Mouse (Mus musculus) MEL (cell line): ENCODE results near the gene Cfap43. TPM values are rescaled to one million over a fixed set of nuclear protein-coding genes. Genes with fewer than 3 reads are reported as not detected.

ENCODE experiments used
- DNase-seq: peaks from one replicate; pipeline ENCODE4 v3.0.0; 2011; ENCODE audit warnings: low read depth, low spot score
- H3K27ac ChIP-seq: 2 replicates; pipeline ENCODE4 v1.5.1; 2012; ENCODE audit warnings: low read depth, mild to moderate bottlenecking, control low read depth, low read length, moderate library complexity; ENCODE audit not compliant: control insufficient read depth
- H3K27me3 ChIP-seq, 2 experiments: fragments of 150-350 bp in 1 of 2; sonication (generic) in 1 of 2; 2 replicates each; pipeline ENCODE4 v1.6.1; 2012; ENCODE audit warnings: low read length in 2 of 2, mild to moderate bottlenecking in 2 of 2, improper control_type of control experiment in 1 of 2, moderate library complexity in 1 of 2; ENCODE audit not compliant: insufficient read depth in 2 of 2, control insufficient read depth in 1 of 2
- H3K36me3 ChIP-seq, 2 experiments: 2 replicates each; pipeline ENCODE4 v1.6.1; 2012 to 2014; ENCODE audit warnings: low read length in 2 of 2, improper control_type of control experiment in 1 of 2, inconsistent platforms in 1 of 2, mild to moderate bottlenecking in 1 of 2; ENCODE audit not compliant: insufficient read depth in 2 of 2, control insufficient read depth in 1 of 2
- H3K4me1 ChIP-seq, 2 experiments: fragments of 150-350 bp in 1 of 2; sonication (generic) in 1 of 2; 2 replicates each; pipeline ENCODE4 v1.6.1; 2012; ENCODE audit warnings: low read length in 2 of 2, improper control_type of control experiment in 1 of 2, mild to moderate bottlenecking in 1 of 2; ENCODE audit not compliant: insufficient read depth in 2 of 2, control insufficient read depth in 1 of 2
- H3K4me3 ChIP-seq, 2 experiments: fragments of 150-350 bp in 1 of 2; sonication (generic) in 1 of 2; 2 replicates each; pipeline ENCODE4 v1.5.1; 2012; ENCODE audit warnings: low read depth in 2 of 2, low read length in 2 of 2, mild to moderate bottlenecking in 2 of 2, moderate library complexity in 2 of 2, control low read depth in 1 of 2, improper control_type of control experiment in 1 of 2; ENCODE audit not compliant: control insufficient read depth in 1 of 2, insufficient read depth in 1 of 2
- H3K79me2 ChIP-seq: 2 replicates; pipeline ENCODE4 v1.6.1; 2012; ENCODE audit warnings: mild to moderate bottlenecking, low read length, moderate library complexity; ENCODE audit not compliant: control insufficient read depth, poor library complexity, insufficient read depth
- H3K9ac ChIP-seq: 2 replicates; pipeline ENCODE4 v1.6.1; 2012; ENCODE audit warnings: low read depth, mild to moderate bottlenecking, control low read depth, low read length, moderate library complexity; ENCODE audit not compliant: control insufficient read depth, poor library complexity, severe bottlenecking
- H3K9me3 ChIP-seq: fragments of 150-350 bp; sonication (generic); replicated peaks from 2 replicates; pipeline ENCODE4 v1.6.1; 2012; ENCODE audit warnings: mild to moderate bottlenecking, low read length, improper control_type of control experiment, moderate library complexity; ENCODE audit not compliant: insufficient read depth
- CTCF ChIP-seq, 3 experiments: IDR thresholded peaks in 2 of 3; conservative IDR thresholded peaks in 1 of 3; 2 replicates each; pipeline ENCODE4 v1.5.1; 2011 to 2012; ENCODE audit warnings: low read length in 3 of 3, low read depth in 2 of 3, mild to moderate bottlenecking in 2 of 3, improper control_type of control experiment in 1 of 3, inconsistent platforms in 1 of 3, mixed read lengths in 1 of 3, moderate library complexity in 1 of 3; ENCODE audit not compliant: control insufficient read depth in 1 of 3, insufficient read depth in 1 of 3, poor library complexity in 1 of 3, severe bottlenecking in 1 of 3
- ELF1 ChIP-seq: IDR thresholded peaks from 2 replicates; pipeline ENCODE4 v1.6.1; 2014; ENCODE audit warnings: low read depth, mild to moderate bottlenecking, inconsistent platforms, low read length, improper control_type of control experiment, moderate library complexity
- GATA1 ChIP-seq: IDR thresholded peaks from 2 replicates; pipeline ENCODE4 v1.6.1; 2011; ENCODE audit warnings: low read depth, low read length, improper control_type of control experiment
- JUND ChIP-seq: IDR thresholded peaks from 2 replicates; pipeline ENCODE4 v1.6.1; 2011; ENCODE audit warnings: low read depth, mild to moderate bottlenecking, improper control_type of control experiment, low read length
- MAZ ChIP-seq: IDR thresholded peaks from 2 replicates; pipeline ENCODE4 v1.6.1; 2012; ENCODE audit warnings: low read depth, mild to moderate bottlenecking, inconsistent platforms, low read length, improper control_type of control experiment
- POLR2A ChIP-seq, 2 experiments: IDR thresholded peaks; 2 replicates each; pipeline ENCODE4 v1.6.1; 2011 to 2012; ENCODE audit warnings: low read length in 2 of 2, mild to moderate bottlenecking in 2 of 2, control low read depth in 1 of 2, improper control_type of control experiment in 1 of 2, low read depth in 1 of 2, moderate library complexity in 1 of 2; ENCODE audit not compliant: control insufficient read depth in 1 of 2, insufficient read depth in 1 of 2, poor library complexity in 1 of 2
- RAD21 ChIP-seq: IDR thresholded peaks from 2 replicates; pipeline ENCODE4 v1.6.1; 2011; ENCODE audit warnings: mild to moderate bottlenecking, low read depth, low read length, improper control_type of control experiment
- SIN3A ChIP-seq: IDR thresholded peaks from 2 replicates; pipeline ENCODE4 v1.6.1; 2012; ENCODE audit warnings: low read length, improper control_type of control experiment, inconsistent platforms
- SMC3 ChIP-seq: IDR thresholded peaks from 2 replicates; pipeline ENCODE4 v1.6.1; 2011; ENCODE audit warnings: low read depth, low read length, improper control_type of control experiment
- TCF12 ChIP-seq: IDR thresholded peaks from 2 replicates; pipeline ENCODE4 v1.6.1; 2014; ENCODE audit warnings: low read depth, mild to moderate bottlenecking, inconsistent platforms, low read length, improper control_type of control experiment, moderate library complexity
- ZC3H11A ChIP-seq: IDR thresholded peaks from 2 replicates; pipeline ENCODE4 v1.6.1; 2012; ENCODE audit warnings: low read depth, mild to moderate bottlenecking, inconsistent platforms, low read length, improper control_type of control experiment
- ZNF384 ChIP-seq: IDR thresholded peaks from 2 replicates; pipeline ENCODE4 v1.6.1; 2012; ENCODE audit warnings: low read depth, mild to moderate bottlenecking, inconsistent platforms, low read length, improper control_type of control experiment
- polyA plus RNA-seq, 2 experiments: library from polyadenylated mRNA; stranded (reverse) in 1 of 2; unstranded in 1 of 2; fragments of >175 nt in 1 of 2; fragments of >200 nt in 1 of 2; gene quantifications; 2 replicates each; pipeline versions ENCODE4 v1.2.1 to v1.2.4; 2012; ENCODE audit warnings: low replicate concordance in 2 of 2, low read depth in 1 of 2; ENCODE audit not compliant: insufficient read length in 2 of 2, insufficient read depth in 1 of 2, missing spikeins in 1 of 2
- total RNA-seq: library from RNA; depleted of rRNA; stranded (reverse); fragments of 300-350 nt; gene quantifications from 2 replicates; pipeline ENCODE4 v1.2.3, GENCODE M21; 2012

The Cfap43 gene
- total and polyA plus RNA-seq, 3 experiments = 0.10 to 0.12 TPM; not detected in 1

DNA sequence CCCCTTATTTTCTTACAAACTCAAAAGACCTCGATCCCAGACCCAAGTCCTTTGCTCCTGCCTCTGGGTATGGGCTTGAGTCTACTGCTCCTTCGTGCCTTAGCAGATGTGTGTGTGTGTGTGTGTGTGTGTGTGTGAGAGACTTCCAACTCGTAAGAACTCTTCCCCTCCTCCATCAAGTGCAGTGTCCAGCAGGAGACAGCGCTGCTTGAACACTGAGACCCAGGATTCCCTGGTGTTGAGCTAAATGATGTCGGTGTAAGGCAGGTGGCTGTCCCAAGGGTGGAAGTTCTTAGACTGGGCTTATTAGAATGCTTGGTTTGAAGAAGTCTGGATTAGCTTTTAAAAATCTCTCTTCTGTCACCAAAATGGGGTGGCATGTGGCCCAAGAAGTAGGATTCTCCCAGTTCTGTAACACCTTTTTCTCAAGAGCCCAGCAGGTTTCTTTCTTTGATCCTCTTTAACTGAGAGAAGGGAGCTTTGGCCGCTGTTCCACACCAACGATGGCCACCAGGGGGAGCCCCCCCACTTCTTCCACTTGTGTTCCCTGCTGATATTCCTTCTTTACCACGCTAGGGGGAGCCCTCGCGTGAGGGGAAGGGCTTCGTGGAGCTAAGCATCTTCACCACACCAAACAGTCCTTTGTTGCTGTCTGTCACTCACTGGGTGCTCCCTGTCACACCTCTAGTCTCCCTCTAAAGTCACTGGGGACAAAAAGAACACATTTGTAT, 36.8 kb downstream of the Cfap43 start:
- DNase-seq = peak; percentile 92
- H3K4me3 ChIP-seq = no peak overlapping the region
- peaks cover 0 to 2% of the 10 kb centered on the region in 2 experiments; a peak in 1 of 4 replicates for H3K36me3 ChIP-seq
- no peaks in the 10 kb centered on the region for H3K9me3 ChIP-seq
- H3K4me1 ChIP-seq = 0 out of 4 replicates have a peak, but pooled peaks cover 0 to 3% of the 10 kb centered on the region in 2 experiments
- H3K9ac ChIP-seq = no peak overlapping the region
- TF ChIP-seq RAD21 (peak; percentile 99), SMC3 (peak; percentile 100), ZC3H11A (peak; percentile 100), POLR2A (IDR thresholded peaks at IDR 0.05; ENCODE audit: control insufficient read depth in 1 of 2, insufficient read depth in 1 of 2, low read depth in 1 of 2, low read length in 2 of 2, poor library complexity in 1 of 2) (no peak), SIN3A (peak; percentile 57; the same call in 1 of the 2 replicates), ELF1 (0 out of 2 replicates have a peak, but pooled peaks have one; percentile 12), GATA1 (no peak), CTCF (IDR thresholded peaks at IDR 0.05 in 2 of 3, conservative IDR thresholded peaks at IDR 0.05 in 1 of 3; ENCODE audit: control insufficient read depth in 1 of 3, insufficient read depth in 1 of 3, low read depth in 2 of 3, low read length in 3 of 3, poor library complexity in 1 of 3, severe bottlenecking in 1 of 3) (peak in 2 of 3 experiments; percentile 98 to 100; a peak in 5 of 6 replicates)
- TF ChIP-seq, all 39 proteins: peak for 6
- Histone ChIP-seq H3K27ac (no peak overlapping the region), H3K27me3 (peaks cover 0 to 2% of the 10 kb centered on the region in 2 experiments; a peak in 1 of 4 replicates), H3K79me2 (no peaks in the 10 kb centered on the region)

DNA sequence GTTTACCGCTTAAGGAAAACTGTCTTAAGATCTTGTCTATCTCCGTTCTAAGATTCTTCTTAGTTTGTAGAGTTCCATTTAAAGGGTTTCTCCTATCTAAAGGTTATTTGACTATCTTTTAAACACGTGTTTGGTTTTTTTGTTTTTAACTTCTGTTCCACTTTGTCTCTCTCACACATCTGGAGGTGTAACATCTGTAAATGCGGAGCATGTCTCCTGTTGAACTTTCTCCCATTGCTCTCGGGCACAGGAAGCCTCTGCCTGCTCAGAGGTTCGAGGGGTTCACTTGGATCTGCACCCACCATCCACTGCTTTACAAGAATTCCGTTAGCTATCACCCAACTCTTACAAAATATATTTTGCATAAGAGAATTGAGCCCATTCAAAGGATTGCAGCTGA, 37.5 kb downstream of the Cfap43 start:
- H3K9ac ChIP-seq = no peak overlapping the region
- H3K9me3 ChIP-seq = no peaks in the 10 kb centered on the region
- 0 out of 4 replicates have a peak, but pooled peaks cover 0 to 3% of the 10 kb centered on the region in 2 experiments for H3K4me1 ChIP-seq

DNA sequence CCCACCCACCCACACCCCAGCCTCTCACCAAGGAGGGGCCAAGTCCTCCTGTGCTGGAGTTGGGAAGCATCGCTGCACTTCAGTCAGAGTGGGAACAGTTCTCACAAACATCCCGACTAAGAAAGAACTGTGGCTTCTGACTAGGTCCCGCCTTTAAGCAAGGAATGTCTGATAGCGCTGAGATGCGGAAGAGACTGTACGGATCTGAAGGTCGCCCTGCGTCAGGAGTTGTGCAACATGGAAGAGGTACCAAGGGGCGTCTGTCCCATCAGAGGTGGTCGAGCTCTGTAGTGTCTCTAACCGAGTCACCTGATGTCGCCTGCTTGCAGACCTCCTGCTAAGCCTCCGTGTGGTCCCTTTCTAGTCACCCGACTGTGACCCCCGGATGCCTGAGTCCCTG, 42.8 kb downstream of the Cfap43 start:
- no peak overlapping the region for H3K4me3 ChIP-seq
- TF ChIP-seq ZNF384 = no peak
- no peak for TF ChIP-seq TCF12
- H3K27ac ChIP-seq = no peak overlapping the region
- no peak overlapping the region for H3K9ac ChIP-seq
- no peaks in the 10 kb centered on the region for H3K79me2 ChIP-seq
- H3K36me3 ChIP-seq = no peaks in the 10 kb centered on the region
- H3K9me3 ChIP-seq = no peaks in the 10 kb centered on the region
- no peak for DNase-seq
- no peaks in the 10 kb centered on the region for H3K4me1 ChIP-seq
- H3K27me3 ChIP-seq = peaks cover 0 to 2% of the 10 kb centered on the region in 2 experiments; a peak in 1 of 4 replicates

More for the DNA sequence above, 37.5 kb downstream of the Cfap43 start:
- Histone ChIP-seq H3K27me3 (peaks cover 0 to 2% of the 10 kb centered on the region in 2 experiments; a peak in 1 of 4 replicates), H3K4me3 (no peak overlapping the region), H3K27ac (no peak overlapping the region), H3K79me2 (no peaks in the 10 kb centered on the region), H3K36me3 (peaks cover 0 to 2% of the 10 kb centered on the region in 2 experiments; a peak in 1 of 4 replicates)
- TF ChIP-seq MAZ (no peak), GATA1 (no peak), JUND (no peak)
- DNase-seq = no peak
